Mouse (Mus musculus) thymus, adult 2 months (tissue): ENCODE data around the gene 4933421I07Rik.

Source experiments
- CTCF ChIP-seq: fragments of 200-500 bp; IDR thresholded peaks from 2 replicates; pipeline ENCODE4 v1.5.1; 2012; ENCODE audit warnings: mild to moderate bottlenecking, control low read depth, low read length, moderate library complexity, borderline replicate concordance; ENCODE audit not compliant: control insufficient read depth, poor library complexity, insufficient read depth; ENCODE audit errors: extremely low read depth
- POLR2A ChIP-seq: fragments of 200-500 bp; IDR thresholded peaks from 2 replicates; pipeline ENCODE4 v1.6.1; 2012; ENCODE audit warnings: mild to moderate bottlenecking, low read length, control low read depth, moderate library complexity; ENCODE audit not compliant: control insufficient read depth, poor library complexity, insufficient read depth; ENCODE audit errors: extremely low read depth

DNA sequence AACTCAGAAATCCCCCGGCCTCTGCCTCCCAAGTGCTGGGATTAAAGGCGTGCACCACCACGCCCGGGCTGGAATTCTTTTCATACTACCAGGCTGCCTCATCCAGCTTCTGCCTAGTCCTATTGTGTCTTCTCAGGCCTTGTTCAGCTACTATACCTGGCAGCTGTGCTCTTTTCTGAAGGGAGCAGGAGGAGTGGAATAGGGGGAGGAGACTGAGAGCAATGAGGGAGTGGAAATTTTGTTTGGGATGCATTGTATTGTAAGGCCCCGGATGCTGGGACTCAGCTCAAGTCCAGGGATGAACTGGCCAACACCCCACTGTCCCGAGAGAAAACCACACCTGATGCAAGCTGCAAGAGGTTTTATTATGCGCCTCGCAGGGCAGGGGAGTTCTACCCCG is 49.4 kb upstream of the 4933421I07Rik start:
- TF ChIP-seq POLR2A (no peak), CTCF (no peak)
